ENCODE assay signal across 9 mouse cellular contexts in genomic region chr3:122461932-122462871, GRCm38 (mm10).
DNase-seq lines count a peak whose midpoint lies in the region; ATAC-seq lines count a peak whose summit lies in the region.
"Had no signal": no experiment of that assay in that cellular context is flagged by ENCODE, and none has a peak within 500 bp of the region (broad histone marks: within the 10 kb centered on the region; RNA-seq: fewer than 3 reads in every experiment).

No protein-coding gene starts in this region.

- DNase-seq in limb, embryonic 11.5 days (ENCODE audit: low spot score): no peak
- DNase-seq in limb, embryonic 10.5 days (ENCODE audit: low spot score): no peak
- DNase-seq in cerebellum, adult 18-20 months: peak; percentile 58 to 61
- DNase-seq in heart, embryonic 10.5 days (ENCODE audit: low spot score): no peak
- peak; percentile 82 for DNase-seq in kidney, postnatal 10 days
- no peak for DNase-seq in thymus, postnatal 0 days (ENCODE audit: low spot score)

- H3K36me3 ChIP-seq in limb, embryonic 11.5 days (ENCODE audit: control insufficient read depth, insufficient read depth, low read length): no peaks in the 10 kb centered on the region
- no peaks in the 10 kb centered on the region for H3K36me3 ChIP-seq in limb, embryonic 10.5 days
- H3K36me3 ChIP-seq in heart, embryonic 10.5 days: no peaks in the 10 kb centered on the region
- no peaks in the 10 kb centered on the region for H3K36me3 ChIP-seq in neural tube, embryonic 12.5 days

- H3K4me1 ChIP-seq in limb, embryonic 11.5 days (ENCODE audit: control insufficient read depth, insufficient read depth, low read length): peaks cover 12% of the 10 kb centered on the region
- peaks cover 33% of the 10 kb centered on the region for H3K4me1 ChIP-seq in limb, embryonic 10.5 days
- H3K4me1 ChIP-seq in heart, embryonic 10.5 days: peaks cover 28% of the 10 kb centered on the region; the same call in 1 of the 2 replicates
- peaks cover 38% of the 10 kb centered on the region for H3K4me1 ChIP-seq in neural tube, embryonic 12.5 days

- no peak overlapping the region for H3K27ac ChIP-seq in limb, embryonic 11.5 days (replicated peaks; ENCODE audit: low read depth, low read length)
- no peak overlapping the region; the same call in 1 of the 2 replicates for H3K27ac ChIP-seq in limb, embryonic 10.5 days
- H3K27ac ChIP-seq in heart, embryonic 10.5 days: 0 out of 2 replicates have a peak overlapping the region, but pooled peaks have one; percentile 1
- no peak overlapping the region for H3K27ac ChIP-seq in neural tube, embryonic 12.5 days

- 61% methylated on average over 18 of the region's 18 CpGs for WGBS in limb, embryonic 11.5 days
- 64% methylated on average over 18 of the region's 18 CpGs for WGBS in limb, embryonic 10.5 days
- 62% methylated on average over 18 of the region's 18 CpGs for WGBS in heart, embryonic 10.5 days
- 37% methylated on average over 18 of the region's 18 CpGs for WGBS in neural tube, embryonic 12.5 days

- H3K27me3 ChIP-seq in limb, embryonic 11.5 days (ENCODE audit: control insufficient read depth, insufficient read depth, low read length): no peaks in the 10 kb centered on the region
- H3K27me3 ChIP-seq in limb, embryonic 10.5 days (ENCODE audit: low read depth, poor library complexity, severe bottlenecking): no peaks in the 10 kb centered on the region
- peaks cover 62% of the 10 kb centered on the region for H3K27me3 ChIP-seq in heart, embryonic 10.5 days (ENCODE audit: insufficient read depth, poor library complexity, severe bottlenecking)
- H3K27me3 ChIP-seq in neural tube, embryonic 12.5 days (replicated peaks): no peaks in the 10 kb centered on the region
- H3K27me3 ChIP-seq: Patski had no signal

- H3K9me3 ChIP-seq in limb, embryonic 11.5 days (ENCODE audit: control insufficient read depth, low read length): no peaks in the 10 kb centered on the region
- H3K9me3 ChIP-seq in limb, embryonic 10.5 days (replicated peaks): no peaks in the 10 kb centered on the region
- H3K9me3 ChIP-seq in heart, embryonic 10.5 days: no peaks in the 10 kb centered on the region
- H3K9me3 ChIP-seq in neural tube, embryonic 12.5 days: no peaks in the 10 kb centered on the region

- ATAC-seq in limb, embryonic 11.5 days (ENCODE audit: insufficient number of reproducible peaks, low FRiP score, low TSS enrichment, low read depth): no peak
- ATAC-seq in neural tube, embryonic 12.5 days (ENCODE audit: low FRiP score, low read depth): peak; percentile 27; the same call in 1 of the 2 replicates
- no peak for ATAC-seq in monocyte, adult 5-6 weeks (replicated peaks; ENCODE audit: insufficient number of reproducible peaks, low FRiP score, low TSS enrichment, poor library complexity, severe bottlenecking)
- ATAC-seq: Patski had no signal

- H3K9ac ChIP-seq in limb, embryonic 11.5 days (ENCODE audit: low read length): no peak overlapping the region
- H3K9ac ChIP-seq in neural tube, embryonic 12.5 days: no peak overlapping the region

- H3K4me2 ChIP-seq in limb, embryonic 11.5 days (ENCODE audit: low read depth, severe bottlenecking): 0 out of 2 replicates have a peak overlapping the region, but pooled peaks have one; percentile 15
- peak overlapping the region; percentile 40 for H3K4me2 ChIP-seq in neural tube, embryonic 12.5 days (replicated peaks)

- H3K4me3 ChIP-seq in limb, embryonic 11.5 days (ENCODE audit: low read depth, low read length): no peak overlapping the region
- H3K4me3 ChIP-seq in limb, embryonic 10.5 days: no peak overlapping the region
- no peak overlapping the region for H3K4me3 ChIP-seq in heart, embryonic 10.5 days
- no peak overlapping the region for H3K4me3 ChIP-seq in neural tube, embryonic 12.5 days

Comparison
In these comparisons a context has a peak if more than half of its experiments do, and no peak if none do; other contexts are left out.
1. DNase-seq: peak in cerebellum, adult 18-20 months (2 of 2) and kidney, postnatal 10 days (single experiment); none in limb, embryonic 11.5 days (single experiment), limb, embryonic 10.5 days (single experiment), heart, embryonic 10.5 days (single experiment) and thymus, postnatal 0 days (single experiment).